Mouse (Mus musculus): Measurements from ENCODE around the gene Tenm4. TPM values are rescaled to one million over a fixed set of nuclear protein-coding genes. Genes with fewer than 3 reads are reported as not detected.
A peak's percentile ranks its signal among the peaks of the same experiment; 100 is the strongest.

The Tenm4 gene
- total and polyA plus RNA-seq, 2 experiments from 2014 or later = 1.4 to 5.9 TPM

DNA sequence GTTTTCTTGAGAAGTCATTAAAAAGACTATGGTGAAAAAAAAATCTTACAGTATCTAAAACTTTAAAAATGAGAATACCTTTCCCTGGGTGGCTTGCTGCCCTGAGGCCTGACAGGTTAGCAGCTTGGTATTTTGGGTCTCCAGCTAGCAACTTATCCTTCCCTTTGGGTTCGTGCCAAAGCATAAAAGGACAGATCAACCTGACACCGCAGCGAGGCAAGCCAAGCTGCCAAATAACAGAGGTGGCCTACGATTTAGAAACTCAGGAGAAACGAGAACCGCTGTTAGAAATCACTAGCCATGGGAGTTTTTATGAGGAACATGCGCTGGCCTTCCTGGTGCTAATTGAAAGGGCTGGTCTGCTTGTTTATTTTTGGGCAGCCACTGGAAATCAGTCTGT lies 571.2 kb downstream of the Tenm4 start:
- DNase-seq (ENCODE audit: low spot score) = no peak
- no peak for TF ChIP-seq EP300 (IDR thresholded peaks at IDR 0.05; ENCODE audit: low read depth)
- TF ChIP-seq CTCF (IDR thresholded peaks at IDR 0.05; ENCODE audit: low read depth) = no peak
- Histone ChIP-seq H3K9me3 (replicated peaks; ENCODE audit: control insufficient read depth, low read length) (no peaks in the 10 kb centered on the region), H3K27ac (ENCODE audit: low read depth) (no peak overlapping the region), H3K27me3 (ENCODE audit: control insufficient read depth, insufficient read depth, low read length) (0 out of 2 replicates have a peak, but pooled peaks cover 4% of the 10 kb centered on the region), H3K36me3 (replicated peaks; ENCODE audit: control insufficient read depth, insufficient read depth, low read length) (no peaks in the 10 kb centered on the region), H3K9ac (replicated peaks; ENCODE audit: low read depth, low read length) (no peak overlapping the region), H3K4me3 (ENCODE audit: low read depth, low read length) (no peak overlapping the region), H3K4me2 (ENCODE audit: low read depth, low read length) (no peak overlapping the region), H3K4me1 (ENCODE audit: control insufficient read depth, insufficient read depth) (0 out of 2 replicates have a peak, but pooled peaks cover 5% of the 10 kb centered on the region)
- ATAC-seq (ENCODE audit: insufficient read depth, low read depth) = no peak
- 41% methylated on average over 7 of the region's 7 CpGs for WGBS

DNA sequence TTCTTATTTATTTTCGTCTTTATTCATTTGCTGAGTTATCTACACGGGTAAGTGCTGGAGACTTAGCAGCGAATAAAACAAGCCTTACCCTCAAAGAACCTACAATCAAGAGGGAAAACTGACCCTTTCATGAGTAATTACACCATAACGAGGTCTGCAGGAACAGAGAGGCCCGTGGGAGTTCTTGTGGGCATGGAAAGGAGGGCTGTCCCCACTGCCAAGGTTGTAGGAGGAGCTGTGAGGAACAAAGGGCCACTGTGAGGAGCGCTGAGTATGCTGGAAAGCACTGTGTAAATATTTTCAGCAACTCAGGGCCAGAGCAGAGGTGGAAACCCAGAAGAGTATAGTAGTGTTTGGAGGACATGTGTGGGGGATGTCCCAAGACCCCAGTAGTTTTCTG lies 574.9 kb downstream of the Tenm4 start:
- no peak overlapping the region for H3K4me2 ChIP-seq (ENCODE audit: low read depth, low read length)
- no peak overlapping the region for H3K9ac ChIP-seq (replicated peaks; ENCODE audit: low read depth, low read length)
- H3K4me1 ChIP-seq (ENCODE audit: control insufficient read depth, insufficient read depth) = 0 out of 2 replicates have a peak, but pooled peaks cover 5% of the 10 kb centered on the region
- H3K27me3 ChIP-seq (ENCODE audit: control insufficient read depth, insufficient read depth, low read length) = 0 out of 2 replicates have a peak, but pooled peaks cover 4% of the 10 kb centered on the region
- TF ChIP-seq EP300 (IDR thresholded peaks at IDR 0.05; ENCODE audit: low read depth) = no peak
- no peak for DNase-seq (ENCODE audit: low spot score)
- H3K27ac ChIP-seq (ENCODE audit: low read depth) = no peak overlapping the region
- no peak for ATAC-seq (ENCODE audit: insufficient read depth, low read depth)
- H3K36me3 ChIP-seq (replicated peaks; ENCODE audit: control insufficient read depth, insufficient read depth, low read length) = no peaks in the 10 kb centered on the region
- no peaks in the 10 kb centered on the region for H3K9me3 ChIP-seq (replicated peaks; ENCODE audit: control insufficient read depth, low read length)
- no peak overlapping the region for H3K4me3 ChIP-seq (ENCODE audit: low read depth, low read length)
- 51% methylated on average over 6 of the region's 6 CpGs for WGBS

DNA sequence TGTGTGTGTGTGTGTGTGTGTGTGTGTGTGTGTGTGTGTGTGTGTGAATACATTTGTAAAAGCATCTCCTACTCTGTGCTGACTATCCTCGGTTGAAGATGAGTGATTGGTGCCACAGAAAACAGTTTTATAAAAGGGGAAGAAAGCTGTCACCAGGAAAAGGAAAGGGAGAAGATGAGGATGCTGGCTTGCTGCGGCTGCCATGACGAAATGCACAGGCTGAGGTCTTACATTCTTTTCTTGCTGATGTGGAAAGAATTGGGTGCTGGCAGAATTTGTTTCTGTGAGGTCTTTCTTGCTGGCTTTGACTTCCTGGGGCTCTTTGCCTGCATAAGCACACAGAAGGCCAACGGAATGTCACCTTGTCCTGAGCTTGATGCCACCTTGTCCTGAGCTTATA lies 575.7 kb downstream of the Tenm4 start:
- Histone ChIP-seq H3K4me3 (ENCODE audit: low read depth, low read length) (no peak overlapping the region), H3K27ac (ENCODE audit: low read depth) (no peak overlapping the region)
- 77% methylated on average over 4 of the region's 4 CpGs for WGBS

DNA sequence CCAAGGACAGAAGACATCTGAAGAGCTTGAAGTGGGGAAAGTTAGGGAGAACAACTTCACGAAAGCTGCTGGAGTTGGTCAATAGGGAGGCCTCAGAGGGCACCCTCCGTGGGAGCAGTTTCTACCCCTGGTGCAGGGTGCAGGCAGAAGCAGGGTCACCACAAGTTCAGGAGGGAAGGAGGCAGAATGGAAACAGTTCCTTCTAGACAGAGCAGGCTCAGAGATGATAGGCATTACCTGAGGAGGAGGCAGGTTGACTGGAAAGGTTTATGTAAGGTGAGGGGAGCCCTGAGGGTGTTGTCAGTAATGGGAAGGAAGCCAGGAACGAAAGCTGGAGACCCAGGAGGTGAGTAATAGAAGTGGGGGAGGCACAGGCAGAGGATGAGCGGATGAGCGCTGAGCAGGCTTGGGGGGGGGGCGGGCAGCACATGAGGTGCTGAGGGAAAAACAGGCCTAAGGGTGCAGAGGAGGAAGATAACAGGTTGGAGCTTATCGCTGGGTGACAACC lies 577.5 kb downstream of the Tenm4 start:
- no peak; the same call in 1 of the 2 replicates for ATAC-seq (ENCODE audit: insufficient read depth, low read depth)
- Histone ChIP-seq H3K4me1 (ENCODE audit: control insufficient read depth, insufficient read depth) (no peaks in the 10 kb centered on the region), H3K27ac (ENCODE audit: low read depth) (no peak overlapping the region)

More for the DNA sequence above, 575.7 kb downstream of the Tenm4 start:
- Histone ChIP-seq H3K9me3 (replicated peaks; ENCODE audit: control insufficient read depth, low read length) (no peaks in the 10 kb centered on the region), H3K4me1 (ENCODE audit: control insufficient read depth, insufficient read depth) (0 out of 2 replicates have a peak, but pooled peaks cover 5% of the 10 kb centered on the region), H3K9ac (replicated peaks; ENCODE audit: low read depth, low read length) (no peak overlapping the region), H3K27me3 (ENCODE audit: control insufficient read depth, insufficient read depth, low read length) (0 out of 2 replicates have a peak, but pooled peaks cover 4% of the 10 kb centered on the region), H3K36me3 (replicated peaks; ENCODE audit: control insufficient read depth, insufficient read depth, low read length) (no peaks in the 10 kb centered on the region), H3K4me2 (ENCODE audit: low read depth, low read length) (no peak overlapping the region)
- ATAC-seq (ENCODE audit: insufficient read depth, low read depth) (no peak), DNase-seq (ENCODE audit: low spot score) (no peak)
- TF ChIP-seq CTCF (IDR thresholded peaks at IDR 0.05; ENCODE audit: low read depth) = no peak
- no peak for TF ChIP-seq EP300 (IDR thresholded peaks at IDR 0.05; ENCODE audit: low read depth)

DNA sequence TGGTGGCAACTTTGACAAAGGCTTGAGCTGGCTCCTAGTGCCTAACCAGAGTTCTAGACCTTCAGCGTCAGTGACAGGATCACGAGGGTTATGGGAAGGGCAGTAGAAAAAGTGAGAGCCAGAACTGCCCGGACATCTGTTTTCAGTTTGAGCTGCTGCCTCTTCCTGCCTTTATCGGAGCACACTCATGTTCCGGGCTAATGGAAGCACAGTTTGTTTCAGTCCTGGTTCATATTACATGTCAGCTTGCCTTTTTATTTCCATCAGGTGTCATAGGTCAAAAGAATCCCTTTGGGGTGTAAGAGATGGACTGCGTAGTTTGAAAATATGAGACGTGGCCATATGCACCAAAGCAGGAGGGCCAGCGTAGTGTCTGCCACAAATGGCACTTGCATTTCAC lies 578.7 kb downstream of the Tenm4 start:
- Histone ChIP-seq H3K27ac (ENCODE audit: low read depth) (no peak overlapping the region), H3K4me3 (ENCODE audit: low read depth, low read length) (no peak overlapping the region), H3K9ac (replicated peaks; ENCODE audit: low read depth, low read length) (no peak overlapping the region), H3K4me1 (ENCODE audit: control insufficient read depth, insufficient read depth) (no peaks in the 10 kb centered on the region), H3K9me3 (replicated peaks; ENCODE audit: control insufficient read depth, low read length) (no peaks in the 10 kb centered on the region), H3K36me3 (replicated peaks; ENCODE audit: control insufficient read depth, insufficient read depth, low read length) (no peaks in the 10 kb centered on the region), H3K27me3 (ENCODE audit: control insufficient read depth, insufficient read depth, low read length) (no peaks in the 10 kb centered on the region), H3K4me2 (ENCODE audit: low read depth, low read length) (no peak overlapping the region)
- no peak for TF ChIP-seq EP300 (IDR thresholded peaks at IDR 0.05; ENCODE audit: low read depth)
- no peak for TF ChIP-seq CTCF (IDR thresholded peaks at IDR 0.05; ENCODE audit: low read depth)
- DNase-seq (ENCODE audit: low spot score) (no peak), ATAC-seq (ENCODE audit: insufficient read depth, low read depth) (peak; percentile 20; the same call in 1 of the 2 replicates)
- 62% methylated on average over 8 of the region's 8 CpGs for WGBS

More for the DNA sequence above, 577.5 kb downstream of the Tenm4 start:
- H3K4me3 ChIP-seq (ENCODE audit: low read depth, low read length) = no peak overlapping the region
- no peaks in the 10 kb centered on the region for H3K36me3 ChIP-seq (replicated peaks; ENCODE audit: control insufficient read depth, insufficient read depth, low read length)
- 63% methylated on average over 7 of the region's 7 CpGs for WGBS
- H3K4me2 ChIP-seq (ENCODE audit: low read depth, low read length) = no peak overlapping the region
- no peak for DNase-seq (ENCODE audit: low spot score)
- H3K27me3 ChIP-seq (ENCODE audit: control insufficient read depth, insufficient read depth, low read length) = 0 out of 2 replicates have a peak, but pooled peaks cover 4% of the 10 kb centered on the region
- no peak for TF ChIP-seq EP300 (IDR thresholded peaks at IDR 0.05; ENCODE audit: low read depth)
- no peak for TF ChIP-seq CTCF (IDR thresholded peaks at IDR 0.05; ENCODE audit: low read depth)
- H3K9ac ChIP-seq (replicated peaks; ENCODE audit: low read depth, low read length) = no peak overlapping the region
- H3K9me3 ChIP-seq (replicated peaks; ENCODE audit: control insufficient read depth, low read length) = no peaks in the 10 kb centered on the region

DNA sequence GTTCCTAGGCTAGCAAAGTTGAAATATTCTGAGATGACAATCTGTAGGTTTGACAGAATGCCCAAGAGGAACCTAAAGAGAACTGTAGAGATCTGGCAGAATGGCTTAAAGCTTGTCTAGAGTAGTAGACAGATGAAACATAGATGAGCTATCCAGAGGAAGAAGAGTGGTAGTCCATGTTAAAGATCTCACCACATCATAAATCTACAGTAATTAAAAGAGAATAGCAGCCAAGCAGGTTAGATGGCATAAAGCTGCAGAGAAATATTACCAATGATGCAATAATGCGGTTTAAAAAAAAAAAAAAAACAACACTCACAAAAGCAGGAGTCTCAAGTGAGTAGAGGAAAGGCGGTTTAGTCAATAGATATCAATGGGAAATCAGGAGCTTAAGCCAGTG lies 580.2 kb downstream of the Tenm4 start:
- ATAC-seq (ENCODE audit: insufficient read depth, low read depth) (no peak), DNase-seq (ENCODE audit: low spot score) (no peak)
- Histone ChIP-seq H3K36me3 (replicated peaks; ENCODE audit: control insufficient read depth, insufficient read depth, low read length) (no peaks in the 10 kb centered on the region), H3K9me3 (replicated peaks; ENCODE audit: control insufficient read depth, low read length) (no peaks in the 10 kb centered on the region), H3K4me3 (ENCODE audit: low read depth, low read length) (no peak overlapping the region), H3K4me1 (ENCODE audit: control insufficient read depth, insufficient read depth) (no peaks in the 10 kb centered on the region), H3K9ac (replicated peaks; ENCODE audit: low read depth, low read length) (no peak overlapping the region), H3K27me3 (ENCODE audit: control insufficient read depth, insufficient read depth, low read length) (no peaks in the 10 kb centered on the region), H3K27ac (ENCODE audit: low read depth) (no peak overlapping the region), H3K4me2 (ENCODE audit: low read depth, low read length) (no peak overlapping the region)
- WGBS = 89% methylated on average over 2 of the region's 2 CpGs
- TF ChIP-seq EP300 (IDR thresholded peaks at IDR 0.05; ENCODE audit: low read depth) (no peak), CTCF (IDR thresholded peaks at IDR 0.05; ENCODE audit: low read depth) (no peak)

Data from heart, postnatal 0 days (tissue).